Mouse (Mus musculus) spleen, adult 12 weeks (tissue): ENCODE results near the gene Icos.

ENCODE experiments used
- DNase-seq: peaks from one replicate; pipeline ENCODE4 v3.0.0; 2022; ENCODE audit warnings: low spot score

The Icos gene

DNA sequence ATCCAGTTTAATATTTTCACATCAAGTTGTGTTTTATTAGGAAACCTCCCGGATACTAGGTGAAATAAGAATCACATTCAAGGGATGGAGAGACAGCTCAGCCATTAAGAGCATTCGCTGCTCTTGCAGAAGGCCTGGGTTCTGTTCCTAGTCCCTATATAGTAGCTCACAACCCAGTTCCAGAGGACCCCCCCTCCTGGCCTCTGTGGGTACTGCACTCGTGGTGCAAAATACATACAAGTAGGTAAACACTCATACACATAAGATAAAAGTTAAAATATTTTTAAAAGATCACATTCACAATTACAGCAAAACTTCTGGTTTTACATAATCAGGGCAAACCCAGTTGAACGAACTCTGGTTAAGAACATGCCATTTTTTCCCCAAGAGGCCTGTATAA is 15.6 kb upstream of the Icos start:
- no peak for DNase-seq

DNA sequence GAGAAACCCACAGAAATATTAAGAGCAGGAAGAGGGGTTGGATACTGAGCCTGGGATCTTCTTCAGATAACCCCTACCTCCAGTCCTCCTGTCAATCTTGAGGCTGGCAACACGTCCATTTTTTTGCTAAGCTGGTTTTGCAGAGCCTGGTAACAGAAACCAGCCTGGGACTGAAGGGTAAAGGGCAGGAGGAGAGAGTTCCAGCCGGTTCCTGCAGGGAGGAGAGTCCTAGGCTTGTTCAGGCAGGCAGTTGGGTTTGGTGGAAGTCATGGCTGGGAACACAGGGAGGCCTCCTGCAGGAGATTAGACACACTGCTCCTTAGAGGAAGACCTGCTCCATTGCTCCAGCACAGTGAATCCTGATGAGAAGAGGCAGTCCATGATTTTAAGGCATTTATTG is 10.2 kb upstream of the Icos start:
- DNase-seq, result no peak

DNA sequence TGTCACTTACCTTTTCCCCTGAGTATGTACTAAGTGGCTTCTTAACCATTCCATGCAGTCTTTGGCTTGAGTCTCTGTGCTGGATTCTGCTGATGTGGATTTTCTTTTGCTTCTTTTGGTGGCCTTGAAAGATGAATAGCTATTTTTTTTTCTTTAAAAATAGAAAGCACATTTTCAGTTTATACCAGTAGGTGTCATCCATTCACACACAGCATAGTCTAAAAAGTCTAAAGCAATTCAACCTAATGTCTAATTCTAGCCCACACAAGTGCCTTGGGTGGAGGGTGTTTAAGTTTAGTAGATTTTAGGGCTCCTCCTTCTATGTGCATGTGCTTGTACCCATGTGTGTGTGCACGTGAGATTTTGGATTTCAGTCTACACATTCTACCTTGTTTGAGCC is 6.9 kb upstream of the Icos start:
- no peak for DNase-seq

DNA sequence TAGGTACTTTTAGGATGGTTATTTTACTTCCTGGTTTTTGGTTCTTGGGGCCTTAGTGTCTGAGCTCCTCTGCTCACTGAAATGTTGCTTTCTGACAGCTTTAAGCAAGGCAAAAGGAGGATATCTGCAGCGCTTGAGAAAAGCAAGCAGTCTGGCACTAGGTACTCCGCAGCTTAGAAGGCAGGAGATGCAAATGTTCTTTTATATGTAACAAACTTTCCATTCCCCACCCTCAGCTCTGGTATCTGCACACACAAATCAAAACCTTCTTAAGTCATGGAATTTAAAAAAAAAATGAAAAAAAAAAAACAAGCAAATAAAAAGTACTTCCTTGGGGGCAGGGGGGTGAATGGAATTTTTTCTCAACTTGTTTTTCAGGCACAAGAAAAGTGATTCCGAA is 3.5 kb upstream of the Icos start:
- no peak for DNase-seq

DNA sequence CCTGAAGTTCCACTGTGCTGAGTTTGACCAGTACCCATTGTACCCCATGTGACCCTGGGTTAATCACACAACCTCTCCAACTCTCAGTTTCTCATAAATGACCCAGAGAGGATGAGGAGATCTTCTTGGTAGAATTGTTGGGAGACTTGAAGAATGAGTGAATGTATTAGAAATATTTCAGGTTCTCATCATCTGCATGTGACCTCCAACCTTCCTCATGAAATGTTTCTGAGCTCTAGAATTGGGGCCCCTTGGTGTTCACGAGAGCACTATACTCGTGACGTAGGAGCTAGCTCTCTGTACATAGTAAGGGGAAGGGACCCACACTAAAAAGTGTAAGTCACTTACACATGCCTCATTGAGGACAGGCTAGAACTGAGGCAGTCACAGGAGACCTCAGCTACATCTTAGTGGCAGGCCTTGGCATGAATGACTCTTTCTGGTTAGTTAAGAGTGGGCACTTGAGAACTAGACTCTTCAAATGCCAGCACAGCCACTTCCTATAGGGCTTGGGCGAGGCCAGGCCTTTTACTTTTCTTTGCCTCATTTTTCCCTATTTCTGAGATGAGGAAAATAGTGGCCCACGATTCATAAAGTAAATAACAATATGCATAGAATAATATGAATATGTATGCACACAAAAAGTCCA is 2.0 kb upstream of the Icos start:
- DNase-seq, result no peak

DNA sequence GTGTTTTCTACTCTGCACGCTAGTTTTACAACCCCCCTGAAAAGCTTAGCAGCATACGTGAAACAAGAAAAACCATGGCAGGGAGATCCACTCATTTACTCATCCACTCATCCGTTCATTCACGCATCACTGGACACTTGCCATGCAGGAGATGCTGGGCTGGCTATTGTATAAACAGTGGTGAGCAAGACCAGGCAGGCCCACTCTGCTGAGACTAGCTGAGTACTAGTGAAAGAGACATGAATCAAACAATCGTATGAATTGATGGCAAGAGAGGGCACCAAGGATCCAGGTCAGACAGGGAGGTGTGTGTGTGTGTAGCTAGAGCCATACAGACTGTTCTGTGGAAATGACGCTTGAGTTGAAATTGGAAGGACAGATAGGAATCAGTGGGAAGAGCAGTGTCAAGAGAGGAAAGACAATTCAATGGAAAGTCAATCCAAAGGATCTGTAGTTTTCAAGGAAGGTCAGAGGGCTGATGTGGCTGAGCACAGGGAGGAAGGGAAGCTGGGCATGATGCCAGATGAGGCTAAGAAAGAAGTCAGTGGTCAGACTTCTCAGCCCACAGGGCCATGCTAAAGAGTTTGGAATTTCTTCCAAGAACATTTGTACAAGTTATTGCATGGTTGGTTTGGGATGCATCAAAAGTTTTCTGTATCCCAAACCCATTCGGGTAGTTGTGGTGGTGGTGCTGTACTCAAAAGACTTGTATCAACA is 1.6 kb downstream of the Icos start:
- no peak for DNase-seq

DNA sequence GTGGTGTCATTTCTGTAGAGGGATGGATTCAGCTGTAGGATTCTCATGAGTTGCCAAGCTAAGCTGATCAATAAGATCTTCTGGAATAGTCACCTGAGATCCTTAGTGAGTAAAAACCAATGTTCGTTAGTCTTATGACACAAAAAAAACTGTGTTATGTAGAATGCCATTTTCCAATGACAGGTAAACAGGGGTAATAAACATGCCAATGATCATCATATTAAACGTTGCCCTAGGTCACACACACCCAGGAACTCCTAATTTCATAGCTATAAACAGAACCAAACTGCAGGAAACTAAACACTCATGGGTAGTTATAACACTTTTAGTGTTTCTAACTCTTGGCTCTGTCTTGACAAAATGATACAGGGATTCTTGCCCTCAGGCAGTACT is 2.1 kb downstream of the Icos start:
- DNase-seq, result no peak

DNA sequence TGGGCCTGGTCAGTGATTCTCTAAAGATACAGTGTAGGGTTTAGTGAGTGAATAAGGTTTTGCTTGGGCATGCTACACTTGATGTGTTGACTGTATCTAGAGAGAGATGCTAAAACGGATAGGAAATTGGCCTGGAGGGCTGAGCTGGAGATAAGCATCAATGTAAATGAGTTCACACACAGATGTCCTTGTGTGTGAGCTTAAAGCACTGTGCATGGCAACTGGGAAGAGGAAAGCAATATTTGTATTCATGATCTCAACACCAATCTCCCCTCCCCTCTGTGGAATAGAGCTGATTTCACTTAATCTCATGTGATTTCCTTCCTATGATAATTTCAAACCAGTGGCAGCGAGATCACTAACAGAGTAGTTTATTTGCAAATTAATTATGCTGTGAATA is 7.3 kb downstream of the Icos start:
- no peak for DNase-seq

DNA sequence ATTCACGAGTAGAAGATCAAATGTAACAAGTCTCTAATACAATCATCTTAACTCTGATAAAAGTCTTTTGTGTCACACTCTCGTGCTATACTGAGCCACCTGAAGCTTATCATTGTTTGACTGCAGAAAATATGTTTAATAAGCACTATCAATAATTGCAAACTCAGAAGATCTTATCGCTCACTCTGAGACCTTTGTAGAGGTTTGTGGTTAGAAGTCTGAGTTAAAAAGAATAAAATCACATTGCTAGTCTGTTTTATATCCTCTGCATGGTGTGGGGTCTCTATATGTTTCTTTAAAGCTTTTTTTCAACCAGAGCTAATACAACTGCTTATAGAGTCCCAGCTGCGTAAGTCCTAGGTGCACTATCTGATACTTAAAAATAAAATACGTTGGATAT is 8.4 kb downstream of the Icos start:
- no peak for DNase-seq

DNA sequence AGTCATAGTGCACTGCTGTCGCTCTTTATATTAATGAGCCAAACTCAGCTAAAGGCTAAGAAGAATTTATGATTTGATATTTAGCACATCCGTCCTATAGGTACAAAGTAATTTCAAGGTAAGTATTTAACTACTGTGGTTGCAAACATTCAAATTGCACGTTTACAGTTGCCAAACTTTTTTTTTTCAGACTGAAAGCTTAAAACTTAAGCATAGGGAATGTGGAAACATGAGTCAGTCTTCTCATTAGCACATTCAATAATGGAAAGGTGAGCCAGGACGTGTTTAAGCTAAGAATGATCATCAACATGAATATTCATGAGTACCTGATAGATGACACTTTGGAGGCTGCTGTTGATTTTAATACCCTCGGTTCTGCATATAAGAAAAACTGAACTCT is 11.4 kb downstream of the Icos start:
- no peak for DNase-seq

DNA sequence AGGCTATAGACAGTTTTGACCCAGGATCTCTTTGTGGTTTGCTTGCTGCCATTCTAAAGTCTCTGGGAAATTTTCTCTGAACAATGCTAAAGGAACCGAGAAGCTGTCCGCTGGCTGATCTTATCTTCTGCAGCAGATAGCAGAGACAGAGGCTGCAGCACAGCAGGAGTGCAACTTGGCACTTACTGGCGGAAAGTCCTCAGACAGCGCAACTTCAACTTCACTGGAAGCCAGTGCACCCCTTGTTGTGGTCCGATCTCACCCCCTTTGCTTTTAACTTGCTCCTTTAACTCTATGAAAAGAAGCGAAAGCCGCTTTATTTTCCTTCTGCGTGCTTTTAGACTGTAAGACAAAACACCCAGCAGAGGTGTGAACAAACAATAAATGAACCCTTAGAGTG is 12.6 kb downstream of the Icos start:
- DNase-seq, result no peak

DNA sequence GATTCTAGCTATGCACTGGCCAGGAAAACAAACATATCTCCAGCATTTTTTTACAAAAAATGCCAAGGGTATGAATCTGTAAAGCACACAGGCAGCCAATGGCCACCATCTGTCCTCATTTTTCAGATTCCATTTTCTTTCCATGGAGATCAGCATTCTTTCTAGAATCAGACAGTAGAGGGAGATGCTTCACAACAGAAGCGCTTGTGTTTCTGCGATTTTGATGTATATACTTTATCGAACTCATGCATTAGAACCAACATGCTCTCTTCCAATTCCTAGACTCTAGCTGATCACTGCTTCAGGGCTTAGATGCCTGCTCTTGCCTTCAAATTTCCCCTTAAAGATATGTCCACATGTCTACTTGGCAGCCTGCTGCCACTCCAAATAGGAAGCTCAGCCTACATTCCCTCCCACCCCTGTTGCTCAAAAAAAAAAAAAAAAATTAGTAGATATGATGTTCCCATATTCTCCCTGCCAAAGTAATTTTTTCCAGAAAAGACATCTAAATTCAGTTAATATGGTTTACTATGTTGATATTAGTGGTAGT is 20.4 kb downstream of the Icos start:
- no peak for DNase-seq

DNA sequence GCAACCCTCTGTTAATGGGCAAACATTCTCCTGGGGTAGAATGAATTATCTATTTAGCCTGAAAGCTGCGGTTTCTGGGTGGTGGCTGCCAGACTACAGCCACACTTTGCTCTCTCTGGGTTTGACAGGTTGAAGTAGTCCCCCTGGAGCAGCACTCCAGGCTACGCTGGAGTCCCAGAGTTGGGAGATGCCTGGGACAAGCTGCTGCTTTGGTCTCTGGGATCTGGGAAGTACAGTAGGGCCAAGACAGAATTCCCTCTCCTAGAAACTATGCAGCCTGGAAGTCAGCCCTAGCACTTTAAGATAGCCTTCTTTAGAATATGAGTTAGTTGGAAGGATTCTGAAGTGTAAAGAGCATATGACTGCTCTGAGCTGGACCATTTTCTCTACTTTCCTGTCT is 21.0 kb downstream of the Icos start:
- DNase-seq, result no peak

DNA sequence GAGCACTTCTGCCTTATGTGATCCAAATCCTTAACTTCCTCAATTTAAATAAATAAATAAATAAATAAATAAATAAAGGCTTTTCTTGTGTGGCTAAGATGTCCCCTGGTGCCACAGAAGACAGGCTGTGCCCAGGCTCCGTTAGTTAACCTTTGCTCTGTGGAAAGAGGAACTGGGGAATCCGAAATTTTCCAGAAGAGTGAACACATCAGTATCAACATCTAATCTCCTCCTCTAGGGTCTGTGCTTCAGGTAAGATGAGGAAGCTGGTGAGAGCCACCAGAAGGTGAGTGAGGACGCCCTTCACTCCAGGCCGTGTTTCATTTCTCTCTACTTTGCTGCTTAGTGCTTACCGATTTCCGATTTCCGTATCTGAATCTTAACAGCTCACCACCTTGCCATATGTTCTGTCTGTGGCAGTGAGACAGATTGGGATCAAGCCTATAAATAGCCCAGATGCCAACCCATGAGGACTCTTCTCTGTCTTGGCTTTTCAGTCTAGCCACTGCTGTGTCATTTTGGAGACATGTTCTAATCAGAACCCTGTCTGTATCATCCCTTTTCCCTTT is 24.1 kb downstream of the Icos start:
- DNase-seq, result no peak

DNA sequence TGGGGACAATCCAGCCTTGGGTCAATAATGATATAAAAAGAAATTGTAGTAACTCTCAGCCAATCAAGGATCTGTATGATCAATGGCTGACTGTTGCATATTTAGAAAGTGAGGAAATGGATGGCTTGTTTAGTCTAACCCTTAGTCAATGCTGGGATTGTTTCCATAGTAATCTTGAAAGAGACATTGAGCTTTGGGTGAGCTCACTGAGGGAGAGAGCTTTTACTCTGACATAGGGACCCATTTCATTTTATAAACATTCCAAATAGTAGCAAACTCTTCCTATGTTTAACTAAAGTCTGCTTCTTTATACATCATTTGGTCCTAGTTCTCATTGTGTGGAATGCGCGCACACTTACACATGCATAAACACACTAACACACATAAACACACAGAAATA is 28.5 kb downstream of the Icos start:
- DNase-seq, result no peak

DNA sequence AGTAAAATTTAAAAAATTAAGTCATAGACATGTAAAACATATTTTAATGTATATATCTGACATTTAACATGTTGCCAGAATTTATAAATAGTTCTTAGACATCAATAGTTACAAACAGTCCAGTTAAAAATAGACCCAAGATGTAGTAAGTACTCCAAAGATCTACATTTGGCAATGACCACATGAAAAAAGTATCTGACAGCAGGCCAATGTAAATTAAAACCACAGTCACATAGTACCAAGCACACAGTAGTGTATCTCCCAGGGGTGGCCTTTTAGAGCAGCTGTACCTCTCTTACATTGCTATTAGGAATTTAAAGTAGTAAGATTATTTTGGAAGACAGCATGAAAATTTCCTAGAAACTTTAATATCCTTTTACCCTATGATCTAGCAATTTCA is 29.8 kb downstream of the Icos start:
- no peak for DNase-seq

DNA sequence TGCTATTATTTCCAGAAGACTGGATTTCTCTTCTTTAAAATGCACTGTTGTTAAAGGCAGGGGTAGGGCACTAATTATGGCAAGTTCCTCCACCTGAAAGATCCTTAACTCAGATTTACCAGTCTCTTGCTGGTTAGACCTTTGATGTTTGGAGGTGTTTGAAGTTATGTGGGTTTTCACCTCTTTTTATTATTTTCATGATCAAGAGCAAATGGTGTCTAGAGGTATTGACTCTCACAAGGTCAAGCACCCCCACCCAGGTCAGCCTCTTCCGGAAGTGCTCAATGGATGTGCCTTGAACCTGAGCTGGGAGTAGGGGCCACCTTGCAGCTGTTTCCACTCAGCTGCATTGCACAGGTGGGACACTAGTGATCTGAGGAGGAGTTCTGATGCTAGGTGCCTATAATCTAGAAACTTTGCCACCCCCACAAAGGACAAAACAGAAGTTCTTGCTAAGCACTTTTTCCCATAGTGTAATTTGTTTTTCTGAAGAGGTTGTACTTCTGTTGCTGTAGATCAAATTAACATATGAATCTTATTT is 38.9 kb downstream of the Icos start:
- no peak for DNase-seq

DNA sequence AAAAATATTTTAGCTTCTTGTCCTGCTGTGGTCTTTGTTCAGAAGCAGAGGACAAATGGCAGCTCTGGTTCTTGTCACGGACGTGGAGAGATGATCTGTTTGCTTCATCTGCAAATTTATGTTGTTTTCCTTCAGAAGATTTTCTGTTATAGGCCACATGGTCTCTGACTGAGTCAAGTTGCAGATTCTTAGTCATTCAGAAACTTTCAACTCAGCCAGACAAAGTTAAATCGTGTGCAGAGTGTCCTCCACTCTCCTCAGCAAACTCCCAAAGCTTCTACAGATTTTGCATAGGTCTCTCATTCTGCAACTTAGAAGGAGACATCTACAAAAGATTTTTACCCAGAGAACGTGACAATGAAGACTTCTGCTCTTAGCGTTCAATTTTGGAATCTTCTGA is 49.0 kb downstream of the Icos start:
- no peak for DNase-seq

DNA sequence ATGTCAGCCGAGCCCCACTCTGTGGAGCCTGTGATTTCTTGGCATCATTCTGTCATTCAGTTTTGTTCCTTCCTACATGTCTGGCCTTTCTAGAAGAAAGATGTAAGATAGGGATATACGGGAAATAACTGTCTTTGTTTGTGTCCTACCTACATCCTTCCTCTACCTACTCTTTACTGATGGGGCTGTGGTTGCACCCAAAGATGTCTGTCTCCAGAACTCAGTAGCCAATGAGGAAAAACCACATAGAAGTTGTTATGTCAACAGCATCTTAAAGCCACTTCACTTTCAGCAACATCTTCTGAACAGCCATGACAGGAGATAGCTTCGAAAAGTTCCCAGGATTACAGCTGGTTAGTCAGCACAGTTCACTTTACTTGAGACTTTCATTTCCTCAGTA is 49.8 kb downstream of the Icos start:
- no peak for DNase-seq

DNA sequence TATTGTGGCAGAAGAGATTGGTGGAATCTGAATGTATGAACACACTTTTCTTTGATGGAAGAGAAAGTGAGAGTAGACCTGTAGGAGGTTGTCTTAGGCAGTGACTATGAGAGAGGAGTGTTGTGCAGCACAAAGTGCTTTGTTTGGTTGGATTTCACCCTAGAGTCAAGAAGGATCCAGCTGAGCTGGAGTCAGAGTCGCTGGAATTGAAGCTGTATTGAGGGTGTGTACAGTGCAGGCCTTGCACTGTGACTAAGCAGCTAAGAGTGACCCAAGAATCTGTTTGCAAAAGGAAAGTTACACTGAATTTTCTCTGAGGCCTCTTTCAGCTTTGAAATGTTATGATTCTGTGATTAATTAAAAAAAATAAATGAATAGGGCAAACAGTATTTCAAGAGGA is 52.2 kb downstream of the Icos start:
- DNase-seq, result no peak

DNA sequence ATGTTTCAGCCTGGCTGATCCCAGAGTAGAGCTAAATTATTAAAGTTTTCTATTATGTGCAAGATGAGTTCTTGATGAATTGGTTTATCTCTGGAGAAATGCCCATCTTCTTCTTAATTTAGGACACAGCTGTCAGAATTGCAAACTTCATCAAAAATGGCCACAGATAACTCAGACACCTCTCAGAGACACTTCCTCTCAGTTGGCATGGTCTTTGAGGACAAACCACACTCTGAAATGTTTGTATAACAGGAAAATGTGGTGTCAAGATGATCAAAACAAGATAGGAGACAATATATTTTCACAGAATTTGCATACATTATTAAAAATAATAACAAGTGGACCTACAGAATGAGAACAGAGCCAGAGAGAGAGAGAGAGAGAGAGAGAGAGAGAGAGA is 52.8 kb downstream of the Icos start:
- no peak for DNase-seq

DNA sequence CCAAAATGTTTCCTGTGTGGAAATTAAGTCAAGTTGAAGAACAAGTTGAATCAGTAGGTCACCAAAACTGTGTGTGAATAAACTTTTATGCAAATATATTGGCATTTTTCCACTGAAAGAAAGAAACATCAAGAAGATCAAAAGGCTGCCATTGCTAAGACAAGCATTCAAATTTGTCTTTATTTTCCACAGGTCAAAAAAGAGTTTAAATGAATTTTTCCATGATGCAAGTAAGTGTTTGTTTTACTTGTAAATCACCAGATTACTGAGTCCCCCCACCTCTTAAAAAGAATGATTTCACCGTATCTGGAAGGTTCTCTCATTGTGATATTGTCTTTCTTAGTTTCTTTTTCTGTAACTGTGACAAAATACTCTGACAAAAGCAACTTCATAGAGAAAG is 57.5 kb downstream of the Icos start:
- no peak for DNase-seq

DNA sequence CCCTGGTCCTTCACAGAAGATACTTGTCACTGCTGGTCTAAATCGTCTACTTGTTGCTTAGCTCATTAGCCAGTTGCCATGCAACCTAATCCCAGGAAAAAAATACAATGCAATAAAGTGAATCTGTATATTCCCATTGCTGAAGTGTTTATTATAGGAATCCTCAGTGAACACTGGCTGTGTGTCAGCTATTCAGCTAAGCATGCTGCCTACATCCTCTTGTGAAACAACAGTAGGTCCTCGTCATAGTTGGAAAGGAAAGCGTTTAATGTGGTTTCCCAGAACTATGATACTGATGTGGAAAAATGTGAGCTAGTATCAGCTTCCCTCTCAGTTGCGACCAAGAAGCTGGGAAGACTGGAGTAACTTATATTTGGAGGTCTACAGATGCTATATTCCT is 60.5 kb downstream of the Icos start:
- DNase-seq, result no peak
